Mouse (Mus musculus) lung, postnatal 0 days (tissue): ENCODE measurements around the gene Hexim1.

Source experiments
- CTCF ChIP-seq: IDR thresholded peaks from 2 replicates; pipeline ENCODE4 v1.5.1; 2016; ENCODE audit warnings: antibody characterized with exemption, mild to moderate bottlenecking
- EP300 ChIP-seq: IDR thresholded peaks from 2 replicates; pipeline ENCODE4 v1.6.1; 2016; ENCODE audit warnings: antibody characterized with exemption, mild to moderate bottlenecking, control low read depth

GRCm38 (mm10) chr11:103067051-103067361, 49.0 kb upstream of the Hexim1 start:
- TF ChIP-seq CTCF (no peak), EP300 (no peak)
